Mouse (Mus musculus) limb, embryonic 12.5 days (tissue): ENCODE measurements around the gene Olfr1415. TPM values are rescaled to one million over a fixed set of nuclear protein-coding genes. Genes with fewer than 3 reads are reported as not detected.

Experiments
- ATAC-seq: fragments of 200-750 bp; cut with Nextera tagmentation; 2 replicates; pipeline ENCODE4 v1.8.0; 2017; ENCODE audit warnings: low read depth, moderate TSS enrichment; ENCODE audit not compliant: insufficient number of reproducible peaks, insufficient read depth, low FRiP score, low TSS enrichment
- H3K27ac ChIP-seq: fragments of 300-500 bp; sonication (generic); 2 replicates; pipeline ENCODE4 v1.5.1; 2016; ENCODE audit warnings: mild to moderate bottlenecking, moderate library complexity
- H3K27me3 ChIP-seq: fragments of 300-500 bp; sonication (generic); 2 replicates; pipeline ENCODE4 v1.6.1; 2016; ENCODE audit warnings: mild to moderate bottlenecking, moderate library complexity
- H3K36me3 ChIP-seq: fragments of 300-500 bp; sonication (generic); 2 replicates; pipeline ENCODE4 v1.6.1; 2016; ENCODE audit warnings: mild to moderate bottlenecking, moderate library complexity
- H3K4me1 ChIP-seq: fragments of 300-500 bp; sonication (generic); replicated peaks from 2 replicates; pipeline ENCODE4 v1.6.1; 2016
- H3K4me2 ChIP-seq: fragments of 300-500 bp; sonication (generic); 2 replicates; pipeline ENCODE4 v1.6.1; 2016; ENCODE audit warnings: mild to moderate bottlenecking, moderate library complexity
- H3K4me3 ChIP-seq: fragments of 300-500 bp; sonication (generic); replicated peaks from 2 replicates; pipeline ENCODE4 v1.5.1; 2016; ENCODE audit warnings: mild to moderate bottlenecking
- H3K9ac ChIP-seq: fragments of 300-500 bp; sonication (generic); replicated peaks from 2 replicates; pipeline ENCODE4 v1.6.1; 2016; ENCODE audit warnings: mild to moderate bottlenecking, moderate library complexity
- H3K9me3 ChIP-seq: fragments of 300-500 bp; sonication (generic); 2 replicates; pipeline ENCODE4 v1.6.1; 2016; ENCODE audit warnings: mild to moderate bottlenecking, moderate library complexity
- WGBS: fragments of 180-500 bp; shearing (Covaris S2); methylation state at CpG from one replicate; pipeline ENCODE4 v1.1.7; 2016; 5-methylcytosine and 5-hydroxymethylcytosine counted together
- microRNA-seq: library from miRNA; unstranded; fragments of <30 nt; microRNA quantifications from one replicate; pipeline ENCODE4, GENCODE M21; 2017
- polyA plus RNA-seq: library from polyadenylated mRNA; unstranded; fragments of >200 nt; fragmentation: Nextera tagmentation; extraction: Ambion mirVana; gene quantifications from 2 replicates; pipeline ENCODE4 v1.2.1, GENCODE M21; 2016

Gene Olfr1415
- polyA plus RNA-seq, 1 experiment from 2014 or later: not detected

GRCm38 (mm10) chr1:92473165-92474041 is 22.5 kb downstream of the Olfr1415 start, which contains the start of gene Ndufa10:
Gene Ndufa10, minus strand, starts transcription at chr1:92473860.
- peak within 1 kb of the TSS; percentile 91 for H3K9ac ChIP-seq
- H3K4me2 ChIP-seq: peak within 1 kb of the TSS; percentile 86
- no peaks in the 10 kb centered on the region for H3K27me3 ChIP-seq
- H3K4me1 ChIP-seq: peaks cover 16% of the 10 kb centered on the region
- H3K4me3 ChIP-seq: peak within 1 kb of the TSS; percentile 98
- peaks cover 26% of the 10 kb centered on the region for H3K36me3 ChIP-seq
- WGBS: under 1% methylated on average over 67 of the region's 67 CpGs
- H3K9me3 ChIP-seq: no peaks in the 10 kb centered on the region
- peak; percentile 89 for ATAC-seq
- 0 out of 2 replicates have a peak within 1 kb of the TSS, but pooled peaks have one; percentile 35 for H3K27ac ChIP-seq

GRCm38 (mm10) chr1:92468891-92469290 is 27.0 kb downstream of the Olfr1415 start:
- H3K4me3 ChIP-seq: no peak overlapping the region
- H3K4me1 ChIP-seq: peaks cover 10% of the 10 kb centered on the region
- no peak for ATAC-seq
- 91% methylated on average over 4 of the region's 4 CpGs for WGBS
- H3K9me3 ChIP-seq: no peaks in the 10 kb centered on the region
- H3K9ac ChIP-seq: no peak overlapping the region
- H3K27ac ChIP-seq: no peak overlapping the region
- no peaks in the 10 kb centered on the region for H3K27me3 ChIP-seq
- peaks cover 72% of the 10 kb centered on the region for H3K36me3 ChIP-seq
- H3K4me2 ChIP-seq: no peak overlapping the region

DNA sequence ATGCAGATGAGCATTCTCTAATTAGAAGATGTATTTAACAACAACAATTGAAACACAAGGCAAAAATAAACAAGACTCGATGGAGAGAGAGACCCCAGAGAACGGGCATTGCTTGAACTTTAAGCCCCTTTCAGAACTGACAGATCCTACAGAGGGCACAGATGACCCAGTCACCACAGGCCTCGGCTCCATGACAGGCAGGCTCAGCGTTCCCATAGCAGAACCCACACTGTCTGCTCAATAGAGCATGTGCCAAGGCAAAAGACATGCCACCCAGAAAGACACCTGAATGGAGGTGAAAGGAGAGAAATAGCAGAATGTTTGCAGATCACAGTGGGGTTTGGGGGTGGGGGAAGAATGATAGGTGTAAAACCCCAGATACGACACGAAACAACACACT is 37.5 kb downstream of the Olfr1415 start:
- H3K4me1 ChIP-seq: no peaks in the 10 kb centered on the region
- 93% methylated on average over 6 of the region's 6 CpGs for WGBS
- ATAC-seq: no peak
- no peak overlapping the region for H3K4me3 ChIP-seq
- H3K27me3 ChIP-seq: no peaks in the 10 kb centered on the region
- no peak overlapping the region for H3K27ac ChIP-seq
- H3K9me3 ChIP-seq: no peaks in the 10 kb centered on the region; the same call in 1 of the 2 replicates
- peaks cover 91% of the 10 kb centered on the region for H3K36me3 ChIP-seq
- H3K9ac ChIP-seq: no peak overlapping the region
- H3K4me2 ChIP-seq: no peak overlapping the region

DNA sequence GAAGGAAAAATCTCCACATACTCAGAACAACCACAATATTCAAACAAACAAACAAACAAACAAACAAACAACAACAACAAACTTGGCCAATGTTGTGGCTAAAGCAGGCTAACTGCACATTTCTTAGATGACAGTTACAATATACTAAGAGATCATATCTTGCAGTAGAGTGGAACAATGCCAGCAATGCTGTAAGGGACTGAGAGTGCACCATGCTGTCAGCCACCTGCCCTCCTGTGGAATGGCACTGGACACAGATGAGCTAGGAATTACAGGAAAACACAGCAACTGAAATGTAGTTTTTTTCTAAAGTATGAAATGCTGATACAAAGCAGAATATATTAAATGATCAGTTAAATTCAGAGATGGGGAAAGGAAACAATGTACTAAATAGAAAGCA is 38.1 kb downstream of the Olfr1415 start:
- Histone ChIP-seq H3K27me3 (no peaks in the 10 kb centered on the region), H3K36me3 (peaks cover 91% of the 10 kb centered on the region), H3K27ac (no peak overlapping the region)

GRCm38 (mm10) chr1:92453751-92454445 is 42.0 kb downstream of the Olfr1415 start:
- no peak overlapping the region for H3K4me2 ChIP-seq
- WGBS: 80% methylated on average over 8 of the region's 8 CpGs
- H3K27ac ChIP-seq: no peak overlapping the region
- no peak for ATAC-seq
- no peaks in the 10 kb centered on the region for H3K27me3 ChIP-seq
- H3K36me3 ChIP-seq: peaks cover 92% of the 10 kb centered on the region
- H3K9me3 ChIP-seq: no peaks in the 10 kb centered on the region; the same call in 1 of the 2 replicates
- H3K4me3 ChIP-seq: no peak overlapping the region
- no peaks in the 10 kb centered on the region for H3K4me1 ChIP-seq
- H3K9ac ChIP-seq: no peak overlapping the region

More for the DNA sequence above, 38.1 kb downstream of the Olfr1415 start:
- Histone ChIP-seq H3K4me1 (no peaks in the 10 kb centered on the region), H3K9me3 (no peaks in the 10 kb centered on the region; the same call in 1 of the 2 replicates), H3K9ac (no peak overlapping the region), H3K4me2 (no peak overlapping the region), H3K4me3 (no peak overlapping the region)
- no peak for ATAC-seq

GRCm38 (mm10) chr1:92448293-92448692 is 47.6 kb downstream of the Olfr1415 start:
- ATAC-seq: no peak
- Histone ChIP-seq H3K9ac (no peak overlapping the region), H3K4me1 (no peaks in the 10 kb centered on the region), H3K9me3 (no peaks in the 10 kb centered on the region), H3K27ac (no peak overlapping the region), H3K4me3 (no peak overlapping the region), H3K27me3 (no peaks in the 10 kb centered on the region), H3K36me3 (peaks cover 98% of the 10 kb centered on the region), H3K4me2 (no peak overlapping the region)
- 80% methylated on average over 3 of the region's 3 CpGs for WGBS

DNA sequence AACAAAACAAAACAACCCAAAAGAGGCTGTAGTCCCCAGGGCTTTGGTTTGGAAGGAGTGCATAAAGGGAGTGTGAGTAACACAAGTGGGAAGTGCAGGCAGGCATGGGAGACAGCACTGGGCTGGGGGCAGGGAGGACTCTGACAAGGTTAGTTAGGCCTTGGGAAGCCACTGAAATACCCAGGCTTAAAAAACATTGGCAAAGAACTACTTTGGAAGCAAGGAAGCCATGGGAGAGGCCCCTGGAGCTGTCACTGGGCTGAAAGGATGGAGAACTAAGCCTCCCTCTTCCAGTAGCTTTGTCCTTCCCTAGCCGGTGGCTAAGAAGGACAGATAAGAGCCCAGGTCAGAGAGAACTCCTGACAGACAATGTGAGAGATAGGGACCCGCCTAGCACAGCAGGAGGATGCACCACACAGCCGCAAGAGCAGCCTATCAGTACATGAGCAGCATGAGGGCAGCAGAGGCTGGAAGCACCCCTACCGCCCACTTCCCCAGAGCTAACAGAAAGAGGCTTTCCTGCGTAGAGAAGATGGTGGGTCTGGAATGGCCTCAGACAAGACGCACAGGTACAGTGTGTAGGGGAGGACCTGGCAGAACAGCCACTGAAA is 54.3 kb downstream of the Olfr1415 start:
- Histone ChIP-seq H3K36me3 (peaks cover 81% of the 10 kb centered on the region), H3K4me2 (no peak overlapping the region), H3K4me1 (peaks cover 26% of the 10 kb centered on the region), H3K4me3 (no peak overlapping the region), H3K27me3 (no peaks in the 10 kb centered on the region), H3K27ac (no peak overlapping the region), H3K9me3 (no peaks in the 10 kb centered on the region), H3K9ac (no peak overlapping the region)
- WGBS: 79% methylated on average over 6 of the region's 6 CpGs
- no peak for ATAC-seq

- WGBS: 88% methylated on average over 9 of the region's 9 CpGs
- Histone ChIP-seq H3K4me1 (peaks cover 30% of the 10 kb centered on the region), H3K36me3 (peaks cover 70% of the 10 kb centered on the region)
Measured at GRCm38 (mm10) chr1:92440066-92440750, 55.7 kb downstream of the Olfr1415 start.

More at GRCm38 (mm10) chr1:92440066-92440750, 55.7 kb downstream of the Olfr1415 start:
- Histone ChIP-seq H3K4me2 (no peak overlapping the region), H3K9ac (no peak overlapping the region), H3K4me3 (no peak overlapping the region), H3K27ac (no peak overlapping the region), H3K27me3 (no peaks in the 10 kb centered on the region), H3K9me3 (no peaks in the 10 kb centered on the region)
- no peak for ATAC-seq

Small RNA genes within 50 kb of the gene (microRNA-seq; reads per million reads assigned to microRNA genes)
- 3.7 reads per million, percentile 12 among the genes with 10 or more reads in this experiment for gene Mir6900

Other genes with a start within 250 kb of the Olfr1415 start
- gene Ndufa10, start 22.2 kb downstream of the Olfr1415 start, polyA plus RNA-seq: 248 and 257 TPM in 2 replicates
- gene Olfr1416, start 11.0 kb downstream of the Olfr1415 start, polyA plus RNA-seq: not detected in 2 replicates
- gene Olfr1414, start 22.6 kb upstream of the Olfr1415 start, polyA plus RNA-seq: not detected in 2 replicates
- not detected in 2 replicates for gene Olfr1413, start 75.2 kb upstream of the Olfr1415 start, polyA plus RNA-seq
- not detected in 2 replicates for gene Olfr1412, start 89.7 kb upstream of the Olfr1415 start, polyA plus RNA-seq
- gene Olfr1411, start 98.3 kb upstream of the Olfr1415 start, polyA plus RNA-seq: not detected in 2 replicates
- not detected in 2 replicates for gene Olfr1410, start 109.7 kb upstream of the Olfr1415 start, polyA plus RNA-seq
- gene Olfr12, start 121.7 kb upstream of the Olfr1415 start, polyA plus RNA-seq: not detected in 2 replicates
- gene Cops9, start 145.9 kb upstream of the Olfr1415 start, polyA plus RNA-seq: 362 and 363 TPM in 2 replicates
- not detected in 2 replicates for gene Otos, start 152.7 kb upstream of the Olfr1415 start, polyA plus RNA-seq